Mouse (Mus musculus) ES-Bruce4 (cell line): Measurements from ENCODE around the gene Serpinb9g.

Experiments used
- CTCF ChIP-seq: IDR thresholded peaks from one replicate; pipeline ENCODE4 v1.8.1; 2011; ENCODE audit warnings: low read depth, low read length
- POLR2A ChIP-seq: IDR thresholded peaks from one replicate; pipeline ENCODE4 v1.8.1; 2011; ENCODE audit warnings: low read length; ENCODE audit not compliant: insufficient read depth

- TF ChIP-seq CTCF (no peak), POLR2A (no peak)
These were observed 48.2 kb downstream of the Serpinb9g start for GRCm38 (mm10) chr13:33532814-33533213.
